Mouse (Mus musculus) limb, embryonic 14.5 days (tissue): ENCODE results near the gene Nexn. TPM values are rescaled to one million over a fixed set of nuclear protein-coding genes. Genes with fewer than 3 reads are reported as not detected.

Experiments
- ATAC-seq: fragments of 200-750 bp; cut with Nextera tagmentation; 2 replicates; pipeline ENCODE4 v1.8.0; 2017; ENCODE audit warnings: low read depth, moderate number of reproducible peaks, moderate TSS enrichment; ENCODE audit not compliant: low FRiP score
- DNase-seq: peaks from one replicate; pipeline ENCODE4 v3.0.0-alpha.2; 2015; ENCODE audit warnings: low spot score
- H3K27ac ChIP-seq: fragments of 300-500 bp; sonication (generic); replicated peaks from 2 replicates; pipeline ENCODE4 v1.5.1; 2014; ENCODE audit warnings: low read depth, mild to moderate bottlenecking, low read length, moderate library complexity, mixed read lengths
- H3K27me3 ChIP-seq: fragments of 300-500 bp; sonication (generic); 2 replicates; pipeline ENCODE4 v1.6.1; 2014; ENCODE audit warnings: low read length, mixed read lengths; ENCODE audit not compliant: control insufficient read depth, insufficient read depth
- H3K36me3 ChIP-seq: fragments of 300-500 bp; sonication (generic); 2 replicates; pipeline ENCODE4 v1.6.1; 2014; ENCODE audit warnings: mild to moderate bottlenecking, low read length, moderate library complexity, mixed read lengths; ENCODE audit not compliant: control insufficient read depth, insufficient read depth
- H3K4me1 ChIP-seq: fragments of 300-500 bp; sonication (generic); 2 replicates; pipeline ENCODE4 v1.6.1; 2014; ENCODE audit warnings: antibody characterized with exemption, low read length, mixed read lengths; ENCODE audit not compliant: control insufficient read depth, insufficient read depth
- H3K4me2 ChIP-seq: fragments of 300-500 bp; sonication (generic); replicated peaks from 2 replicates; pipeline ENCODE4 v1.6.1; 2014; ENCODE audit warnings: low read depth, mild to moderate bottlenecking, low read length, moderate library complexity; ENCODE audit not compliant: severe bottlenecking
- H3K4me3 ChIP-seq: fragments of 300-500 bp; sonication (generic); replicated peaks from 2 replicates; pipeline ENCODE4 v1.5.1; 2014; ENCODE audit warnings: low read length
- H3K9ac ChIP-seq: fragments of 300-500 bp; sonication (generic); 2 replicates; pipeline ENCODE4 v1.6.1; 2014; ENCODE audit warnings: mild to moderate bottlenecking, low read depth, low read length, moderate library complexity; ENCODE audit not compliant: severe bottlenecking
- H3K9me3 ChIP-seq: fragments of 300-500 bp; sonication (generic); 2 replicates; pipeline ENCODE4 v1.6.1; 2016; ENCODE audit warnings: low read length; ENCODE audit not compliant: control insufficient read depth
- POLR2A ChIP-seq: fragments of 200-500 bp; IDR thresholded peaks from 2 replicates; pipeline ENCODE4 v1.8.0; 2012; ENCODE audit warnings: inconsistent platforms, mild to moderate bottlenecking, moderate library complexity, borderline replicate concordance; ENCODE audit not compliant: insufficient read depth, insufficient read length; ENCODE audit errors: extremely low read depth
- WGBS: fragments of 180-500 bp; shearing (Covaris S2); extraction: QIAGEN DNeasy Blood & Tissue Kit; methylation state at CpG from one replicate; pipeline ENCODE4 v1.1.7; 2014; 5-methylcytosine and 5-hydroxymethylcytosine counted together
- polyA plus RNA-seq, 2 experiments: library from polyadenylated mRNA; depleted of rRNA in 1 of 2; stranded (reverse) in 1 of 2; unstranded in 1 of 2; fragments of >200 nt; fragmentation: Nextera tagmentation in 1 of 2; extraction: Ambion mirVana in 1 of 2; gene quantifications; 2 replicates each; pipeline versions ENCODE4 v1.2.1 to v1.2.3; 2012 to 2014

The Nexn gene
- polyA plus RNA-seq, 2 experiments = 17.5 to 26.0 TPM

DNA sequence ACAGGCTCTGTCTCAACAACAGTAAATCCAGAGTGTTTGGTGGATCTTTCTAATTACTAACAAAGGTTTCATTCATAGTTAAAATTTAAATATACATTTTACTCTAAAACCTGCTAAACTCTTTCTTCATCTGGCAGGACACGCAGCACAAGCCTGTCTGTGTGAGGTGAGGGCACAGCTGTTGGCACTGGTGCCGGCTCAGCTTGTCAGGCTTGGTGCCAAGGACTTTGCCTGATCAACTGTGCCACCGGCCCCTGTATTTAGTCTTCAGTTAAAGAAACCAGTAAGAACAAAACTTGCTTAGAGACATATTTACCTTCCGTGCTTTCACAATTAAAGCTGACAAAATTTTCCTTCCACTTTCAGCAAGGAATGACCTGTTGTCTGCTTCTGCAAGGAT, 22.6 kb upstream of the Nexn start:
- Histone ChIP-seq H3K4me2 (no peak overlapping the region), H3K36me3 (peaks cover 36% of the 10 kb centered on the region), H3K4me1 (peaks cover 21% of the 10 kb centered on the region), H3K27me3 (no peaks in the 10 kb centered on the region), H3K27ac (no peak overlapping the region), H3K9ac (no peak overlapping the region), H3K9me3 (no peaks in the 10 kb centered on the region), H3K4me3 (no peak overlapping the region)
- TF ChIP-seq POLR2A = no peak
- DNase-seq (no peak), ATAC-seq (no peak)
- 82% methylated on average over 4 of the region's 4 CpGs for WGBS

- no peaks in the 10 kb centered on the region for H3K27me3 ChIP-seq
- H3K36me3 ChIP-seq = peaks cover 37% of the 10 kb centered on the region
- TF ChIP-seq POLR2A = no peak
- DNase-seq (no peak), ATAC-seq (no peak)
- no peak overlapping the region for H3K4me3 ChIP-seq
- peaks cover 21% of the 10 kb centered on the region for H3K4me1 ChIP-seq
- no peaks in the 10 kb centered on the region for H3K9me3 ChIP-seq
- 88% methylated on average over 5 of the region's 5 CpGs for WGBS
- H3K4me2 ChIP-seq = no peak overlapping the region
- H3K9ac ChIP-seq = no peak overlapping the region
- no peak overlapping the region for H3K27ac ChIP-seq
Measured at GRCm38 (mm10) chr3:152288276-152288675, 22.1 kb upstream of the Nexn start.

DNA sequence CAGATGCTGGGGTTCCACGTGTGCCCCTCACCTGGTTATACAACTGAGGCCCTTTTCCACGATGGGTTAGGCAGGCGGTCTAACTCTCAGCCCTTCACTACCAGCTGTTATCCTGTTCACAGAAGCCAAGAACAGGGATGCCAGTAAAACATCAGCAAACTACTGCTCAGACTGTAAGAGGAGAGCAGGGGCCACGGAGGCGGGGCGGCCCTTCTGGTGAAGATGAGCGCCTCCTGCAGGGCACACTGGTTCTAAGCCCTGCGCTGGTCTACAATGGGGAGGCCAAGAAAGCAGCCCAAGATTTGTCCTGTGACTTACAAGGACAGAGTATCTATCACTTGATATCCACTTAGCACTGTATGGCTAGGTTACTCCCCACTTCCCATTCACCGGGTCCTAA, 21.7 kb upstream of the Nexn start:
- DNase-seq = no peak
- Histone ChIP-seq H3K4me3 (no peak overlapping the region), H3K36me3 (peaks cover 39% of the 10 kb centered on the region)

GRCm38 (mm10) chr3:152284759-152285158, 18.6 kb upstream of the Nexn start:
- no peak for ATAC-seq
- no peaks in the 10 kb centered on the region for H3K27me3 ChIP-seq
- no peak overlapping the region for H3K9ac ChIP-seq
- 61% methylated on average over 5 of the region's 5 CpGs for WGBS
- DNase-seq = no peak
- H3K27ac ChIP-seq = no peak overlapping the region
- no peak overlapping the region for H3K4me2 ChIP-seq
- H3K4me3 ChIP-seq = no peak overlapping the region
- H3K36me3 ChIP-seq = peaks cover 44% of the 10 kb centered on the region
- H3K4me1 ChIP-seq = no peaks in the 10 kb centered on the region
- TF ChIP-seq POLR2A = no peak
- H3K9me3 ChIP-seq = no peaks in the 10 kb centered on the region

More for the DNA sequence above, 21.7 kb upstream of the Nexn start:
- H3K27ac ChIP-seq = no peak overlapping the region
- no peaks in the 10 kb centered on the region for H3K27me3 ChIP-seq
- 79% methylated on average over 9 of the region's 9 CpGs for WGBS
- H3K9me3 ChIP-seq = no peaks in the 10 kb centered on the region
- no peak for TF ChIP-seq POLR2A
- H3K4me1 ChIP-seq = peaks cover 21% of the 10 kb centered on the region
- no peak overlapping the region for H3K9ac ChIP-seq
- H3K4me2 ChIP-seq = no peak overlapping the region
- no peak for ATAC-seq

DNA sequence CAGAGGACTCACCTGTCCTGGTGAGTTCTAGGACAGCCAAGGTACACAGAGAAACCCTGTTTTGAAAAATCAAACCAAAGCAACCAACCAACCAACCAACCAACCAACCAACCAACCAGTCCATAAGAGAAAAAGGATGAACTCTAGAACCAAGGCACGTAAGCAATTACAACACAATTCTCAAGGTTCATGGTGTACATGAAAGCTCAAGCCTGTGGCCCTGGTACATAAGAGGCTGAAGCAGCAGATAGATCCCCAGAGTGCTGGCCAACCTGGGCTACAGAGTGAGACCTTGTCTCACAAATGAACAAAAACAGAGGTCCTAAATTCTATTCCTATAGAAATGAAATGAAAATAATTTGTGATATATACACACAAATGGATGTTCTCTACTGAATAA, 18.2 kb upstream of the Nexn start:
- no peak for ATAC-seq
- no peak overlapping the region for H3K9ac ChIP-seq
- no peak for DNase-seq
- H3K27me3 ChIP-seq = no peaks in the 10 kb centered on the region
- H3K4me3 ChIP-seq = no peak overlapping the region
- TF ChIP-seq POLR2A = no peak
- 100% methylated on average over 1 of the region's 1 CpGs for WGBS
- no peaks in the 10 kb centered on the region for H3K9me3 ChIP-seq
- no peak overlapping the region for H3K27ac ChIP-seq
- no peaks in the 10 kb centered on the region for H3K4me1 ChIP-seq
- H3K4me2 ChIP-seq = no peak overlapping the region
- peaks cover 44% of the 10 kb centered on the region for H3K36me3 ChIP-seq

DNA sequence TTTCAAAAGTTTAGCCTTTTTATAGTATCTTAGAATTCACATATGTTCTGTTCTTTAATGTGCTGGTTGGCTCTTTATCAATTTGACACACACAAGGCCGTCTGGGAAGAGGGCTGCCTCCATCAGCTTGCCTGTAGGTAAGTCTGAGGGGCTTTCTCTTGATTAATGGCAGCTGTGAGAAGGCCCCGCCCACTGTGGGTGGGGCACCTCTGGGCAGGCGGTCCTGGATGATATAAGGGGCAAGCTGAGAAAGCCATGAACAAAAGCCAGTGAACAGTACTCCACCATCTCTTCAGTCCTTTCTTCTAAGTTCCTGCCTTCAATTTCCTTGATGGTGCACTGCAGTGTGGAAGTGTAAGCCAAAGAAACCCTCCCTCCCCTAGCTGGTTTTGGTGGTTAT, 16.0 kb upstream of the Nexn start:
- Histone ChIP-seq H3K4me2 (no peak overlapping the region), H3K9me3 (no peaks in the 10 kb centered on the region), H3K36me3 (peaks cover 36% of the 10 kb centered on the region), H3K27me3 (no peaks in the 10 kb centered on the region), H3K4me3 (no peak overlapping the region), H3K27ac (no peak overlapping the region), H3K9ac (no peak overlapping the region), H3K4me1 (no peaks in the 10 kb centered on the region)
- WGBS = 18% methylated on average over 3 of the region's 3 CpGs
- DNase-seq = no peak
- no peak for ATAC-seq
- no peak for TF ChIP-seq POLR2A
